Mouse (Mus musculus): ENCODE data around the gene Tecpr1. TPM values are rescaled to one million over a fixed set of nuclear protein-coding genes. Genes with fewer than 3 reads are reported as not detected.
A peak's percentile ranks its signal among the peaks of the same experiment; 100 is the strongest.

The Tecpr1 gene
- polyA plus RNA-seq, 1 experiment from 2014 or later, result 3.2 TPM

GRCm38 (mm10) chr5:144255632-144256540 is 32.5 kb upstream of the Tecpr1 start:
- no peaks in the 10 kb centered on the region for H3K9me3 ChIP-seq (replicated peaks; ENCODE audit: control insufficient read depth, low read length)
- peak overlapping the region; percentile 93 for H3K9ac ChIP-seq (ENCODE audit: low read depth, low read length)
- peak overlapping the region; percentile 77 for H3K27ac ChIP-seq (ENCODE audit: low read length)
- H3K4me2 ChIP-seq (ENCODE audit: low read depth, low read length), result peak overlapping the region; percentile 100
- H3K4me1 ChIP-seq (ENCODE audit: control insufficient read depth, low read depth, low read length), result peaks cover 37% of the 10 kb centered on the region
- peaks cover 6% of the 10 kb centered on the region; the same call in 1 of the 2 replicates for H3K27me3 ChIP-seq (ENCODE audit: control insufficient read depth, insufficient read depth, low read depth, low read length)
- H3K4me3 ChIP-seq (ENCODE audit: low read depth, low read length), result peak overlapping the region; percentile 86
- ATAC-seq (ENCODE audit: low read depth), result peak; percentile 17; the same call in 1 of the 2 replicates
- no peaks in the 10 kb centered on the region for H3K36me3 ChIP-seq (ENCODE audit: control insufficient read depth, insufficient read depth)
- under 1% methylated on average over 35 of the region's 40 CpGs for WGBS (ENCODE audit: insufficient replicate concordance)

- peaks cover 6% of the 10 kb centered on the region; the same call in 1 of the 2 replicates for H3K27me3 ChIP-seq (ENCODE audit: control insufficient read depth, insufficient read depth, low read depth, low read length)
- peak overlapping the region; percentile 100 for H3K4me2 ChIP-seq (ENCODE audit: low read depth, low read length)
- H3K36me3 ChIP-seq (ENCODE audit: control insufficient read depth, insufficient read depth), result no peaks in the 10 kb centered on the region
- under 1% methylated on average over 59 of the region's 84 CpGs for WGBS (ENCODE audit: insufficient replicate concordance)
- H3K9ac ChIP-seq (ENCODE audit: low read depth, low read length), result peak overlapping the region; percentile 93
- H3K27ac ChIP-seq (ENCODE audit: low read length), result peak overlapping the region; percentile 77
- peaks cover under 1% of the 10 kb centered on the region; the same call in 1 of the 2 replicates for H3K9me3 ChIP-seq (replicated peaks; ENCODE audit: control insufficient read depth, low read length)
- ATAC-seq (ENCODE audit: low read depth), result peak; percentile 83
- H3K4me1 ChIP-seq (ENCODE audit: control insufficient read depth, low read depth, low read length), result peaks cover 37% of the 10 kb centered on the region
- H3K4me3 ChIP-seq (ENCODE audit: low read depth, low read length), result peak overlapping the region; percentile 86
These were observed 31.6 kb upstream of the Tecpr1 start for GRCm38 (mm10) chr5:144254811-144255631.

GRCm38 (mm10) chr5:144254122-144254810 is 30.9 kb upstream of the Tecpr1 start:
- H3K9ac ChIP-seq (ENCODE audit: low read depth, low read length), result peak overlapping the region; percentile 45
- peaks cover 37% of the 10 kb centered on the region for H3K4me1 ChIP-seq (ENCODE audit: control insufficient read depth, low read depth, low read length)
- H3K27me3 ChIP-seq (ENCODE audit: control insufficient read depth, insufficient read depth, low read depth, low read length), result peaks cover 6% of the 10 kb centered on the region; the same call in 1 of the 2 replicates
- peak overlapping the region; percentile 70 for H3K27ac ChIP-seq (ENCODE audit: low read length)
- peaks cover 2% of the 10 kb centered on the region; the same call in 1 of the 2 replicates for H3K9me3 ChIP-seq (replicated peaks; ENCODE audit: control insufficient read depth, low read length)
- WGBS (ENCODE audit: insufficient replicate concordance), result 46% methylated on average over 16 of the region's 16 CpGs
- ATAC-seq (ENCODE audit: low read depth), result peak; percentile 76
- peak overlapping the region; percentile 86 for H3K4me3 ChIP-seq (ENCODE audit: low read depth, low read length)
- H3K36me3 ChIP-seq (ENCODE audit: control insufficient read depth, insufficient read depth), result no peaks in the 10 kb centered on the region
- H3K4me2 ChIP-seq (ENCODE audit: low read depth, low read length), result peak overlapping the region; percentile 100

DNA sequence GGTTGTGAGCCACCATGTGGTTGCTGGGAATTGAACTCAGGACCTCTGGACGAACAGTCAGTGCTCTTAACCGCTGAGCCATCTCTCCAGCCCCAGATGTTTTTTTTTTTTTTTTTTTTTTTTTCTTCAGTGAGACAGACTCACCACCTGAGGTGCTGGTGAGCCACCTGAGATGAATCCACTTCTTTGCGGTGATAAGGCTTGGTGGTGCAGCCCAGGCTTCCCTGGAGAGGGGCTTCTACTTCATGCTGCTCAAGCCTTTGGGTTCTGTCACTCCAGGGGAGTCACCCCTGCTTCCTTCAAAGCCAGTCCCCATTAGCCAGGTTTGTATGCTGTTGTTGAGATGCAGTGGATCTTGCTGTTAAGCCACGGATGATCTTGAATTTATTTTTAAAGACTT is 29.8 kb upstream of the Tecpr1 start:
- H3K4me2 ChIP-seq (ENCODE audit: low read depth, low read length), result no peak overlapping the region
- peaks cover 35% of the 10 kb centered on the region for H3K4me1 ChIP-seq (ENCODE audit: control insufficient read depth, low read depth, low read length)
- H3K9me3 ChIP-seq (replicated peaks; ENCODE audit: control insufficient read depth, low read length), result peaks cover 2% of the 10 kb centered on the region; the same call in 1 of the 2 replicates
- no peaks in the 10 kb centered on the region for H3K36me3 ChIP-seq (ENCODE audit: control insufficient read depth, insufficient read depth)
- H3K27ac ChIP-seq (ENCODE audit: low read length), result no peak overlapping the region
- ATAC-seq (ENCODE audit: low read depth), result no peak
- H3K4me3 ChIP-seq (ENCODE audit: low read depth, low read length), result no peak overlapping the region
- 65% methylated on average over 4 of the region's 4 CpGs for WGBS (ENCODE audit: insufficient replicate concordance)
- H3K9ac ChIP-seq (ENCODE audit: low read depth, low read length), result no peak overlapping the region
- H3K27me3 ChIP-seq (ENCODE audit: control insufficient read depth, insufficient read depth, low read depth, low read length), result peaks cover 6% of the 10 kb centered on the region; the same call in 1 of the 2 replicates

DNA sequence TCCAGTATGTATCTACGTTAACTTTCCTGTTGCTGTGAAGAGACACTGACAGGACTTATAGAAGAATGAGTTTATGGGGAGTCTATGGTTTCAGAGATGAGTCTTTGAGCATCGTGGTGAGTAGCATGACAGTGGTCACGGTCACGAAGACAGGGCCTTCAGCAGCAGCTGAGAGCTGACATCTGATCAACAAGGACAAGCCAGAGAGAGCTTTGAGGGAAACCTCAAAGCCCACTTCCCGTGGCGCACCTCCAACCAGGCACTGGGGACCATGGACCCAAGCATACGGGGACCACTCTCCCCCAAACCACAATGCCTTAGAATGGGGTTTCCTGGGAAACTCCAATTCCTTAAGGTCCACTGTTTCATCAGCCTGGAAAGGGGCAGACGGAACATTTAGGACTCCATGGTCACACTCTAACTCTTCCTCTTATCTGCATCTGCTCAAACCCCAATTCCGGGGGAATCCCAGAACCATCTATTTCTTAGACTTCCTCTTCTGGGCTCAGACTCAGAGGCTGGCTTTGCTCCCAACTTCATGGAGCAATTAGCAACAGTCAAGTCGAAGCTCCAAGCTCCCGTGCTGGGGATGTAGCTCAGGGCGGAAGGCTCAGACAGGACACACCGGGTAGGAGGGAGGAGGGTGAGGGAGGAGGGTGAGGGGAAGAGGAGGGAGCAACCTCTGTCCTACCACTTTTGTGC is 28.6 kb upstream of the Tecpr1 start:
- Histone ChIP-seq H3K4me1 (ENCODE audit: control insufficient read depth, low read depth, low read length) (peaks cover 23% of the 10 kb centered on the region), H3K36me3 (ENCODE audit: control insufficient read depth, insufficient read depth) (no peaks in the 10 kb centered on the region), H3K27ac (ENCODE audit: low read length) (no peak overlapping the region), H3K27me3 (ENCODE audit: control insufficient read depth, insufficient read depth, low read depth, low read length) (peaks cover 6% of the 10 kb centered on the region; the same call in 1 of the 2 replicates), H3K4me2 (ENCODE audit: low read depth, low read length) (no peak overlapping the region), H3K9me3 (replicated peaks; ENCODE audit: control insufficient read depth, low read length) (peaks cover 2% of the 10 kb centered on the region; the same call in 1 of the 2 replicates), H3K4me3 (ENCODE audit: low read depth, low read length) (no peak overlapping the region), H3K9ac (ENCODE audit: low read depth, low read length) (no peak overlapping the region)
- no peak for ATAC-seq (ENCODE audit: low read depth)
- 61% methylated on average over 13 of the region's 13 CpGs for WGBS (ENCODE audit: insufficient replicate concordance)

GRCm38 (mm10) chr5:144249871-144250270 is 26.5 kb upstream of the Tecpr1 start:
- H3K4me2 ChIP-seq (ENCODE audit: low read depth, low read length), result no peak overlapping the region
- H3K27ac ChIP-seq (ENCODE audit: low read length), result no peak overlapping the region
- H3K9me3 ChIP-seq (replicated peaks; ENCODE audit: control insufficient read depth, low read length), result peaks cover 2% of the 10 kb centered on the region; the same call in 1 of the 2 replicates
- H3K9ac ChIP-seq (ENCODE audit: low read depth, low read length), result no peak overlapping the region
- no peaks in the 10 kb centered on the region for H3K36me3 ChIP-seq (ENCODE audit: control insufficient read depth, insufficient read depth)
- H3K27me3 ChIP-seq (ENCODE audit: control insufficient read depth, insufficient read depth, low read depth, low read length), result no peaks in the 10 kb centered on the region
- no peak overlapping the region for H3K4me3 ChIP-seq (ENCODE audit: low read depth, low read length)
- 61% methylated on average over 3 of the region's 3 CpGs for WGBS (ENCODE audit: insufficient replicate concordance)
- peaks cover 8% of the 10 kb centered on the region for H3K4me1 ChIP-seq (ENCODE audit: control insufficient read depth, low read depth, low read length)
- no peak for ATAC-seq (ENCODE audit: low read depth)

- no peak for ATAC-seq (ENCODE audit: low read depth)
- H3K4me3 ChIP-seq (ENCODE audit: low read depth, low read length), result no peak overlapping the region
- no peaks in the 10 kb centered on the region for H3K27me3 ChIP-seq (ENCODE audit: control insufficient read depth, insufficient read depth, low read depth, low read length)
- H3K9me3 ChIP-seq (replicated peaks; ENCODE audit: control insufficient read depth, low read length), result peaks cover 2% of the 10 kb centered on the region; the same call in 1 of the 2 replicates
- no peak overlapping the region for H3K9ac ChIP-seq (ENCODE audit: low read depth, low read length)
- no peak overlapping the region for H3K4me2 ChIP-seq (ENCODE audit: low read depth, low read length)
- 27% methylated on average over 10 of the region's 10 CpGs for WGBS (ENCODE audit: insufficient replicate concordance)
- no peak overlapping the region for H3K27ac ChIP-seq (ENCODE audit: low read length)
- no peaks in the 10 kb centered on the region for H3K36me3 ChIP-seq (ENCODE audit: control insufficient read depth, insufficient read depth)
- H3K4me1 ChIP-seq (ENCODE audit: control insufficient read depth, low read depth, low read length), result no peaks in the 10 kb centered on the region
These were observed 24.6 kb upstream of the Tecpr1 start for GRCm38 (mm10) chr5:144247906-144248585.

All from liver, embryonic 16.5 days (tissue).